In genomic region chr2:43902403-43902973, GRCm38 (mm10) we compare ENCODE assay signal across 8 mouse cellular contexts.
A peak's percentile ranks its signal among the peaks of the same experiment; 100 is the strongest.
DNase-seq lines count a peak whose midpoint lies in the region; ATAC-seq and TF ChIP-seq lines count a peak whose summit lies in the region.

No protein-coding gene starts in this region.

- H3K9me3 ChIP-seq in MEL (replicated peaks; ENCODE audit: insufficient read depth, low read length): no peaks in the 10 kb centered on the region
- H3K9me3 ChIP-seq in hindbrain, embryonic 11.5 days (ENCODE audit: control insufficient read depth, low read length): no peaks in the 10 kb centered on the region

- no peaks in the 10 kb centered on the region for H3K79me2 ChIP-seq in MEL (ENCODE audit: control insufficient read depth, insufficient read depth, low read length, poor library complexity)

- TF ChIP-seq POLR2A in MEL (IDR thresholded peaks at IDR 0.05; ENCODE audit: control insufficient read depth in 1 of 2, insufficient read depth in 1 of 2, low read depth in 1 of 2, low read length in 2 of 2, poor library complexity in 1 of 2): no peak

- H3K27me3 ChIP-seq in MEL (ENCODE audit: control insufficient read depth in 1 of 2, insufficient read depth in 2 of 2, low read length in 2 of 2): no peaks in the 10 kb centered on the region
- H3K27me3 ChIP-seq in hindbrain, embryonic 11.5 days (ENCODE audit: control insufficient read depth, insufficient read depth, low read length): no peaks in the 10 kb centered on the region

- no peak for TF ChIP-seq EP300 in MEL (IDR thresholded peaks at IDR 0.05; ENCODE audit: low read depth in 1 of 2, low read length in 2 of 2)

- H3K27ac ChIP-seq in MEL (ENCODE audit: control insufficient read depth, low read depth, low read length): no peak overlapping the region
- no peak overlapping the region for H3K27ac ChIP-seq in hindbrain, embryonic 11.5 days (ENCODE audit: low read depth, low read length)

- H3K4me3 ChIP-seq in MEL (ENCODE audit: control insufficient read depth in 1 of 2, insufficient read depth in 1 of 2, low read depth in 2 of 2, low read length in 2 of 2): no peak overlapping the region
- H3K4me3 ChIP-seq in hindbrain, embryonic 11.5 days (ENCODE audit: low read depth, low read length): no peak overlapping the region

- no peak overlapping the region for H3K9ac ChIP-seq in MEL (ENCODE audit: control insufficient read depth, low read depth, low read length, poor library complexity, severe bottlenecking)
- H3K9ac ChIP-seq in hindbrain, embryonic 11.5 days (ENCODE audit: low read depth, low read length): no peak overlapping the region

- H3K4me1 ChIP-seq in MEL (ENCODE audit: control insufficient read depth in 1 of 2, insufficient read depth in 2 of 2, low read length in 2 of 2): peaks cover 0 to 3% of the 10 kb centered on the region in 2 experiments; a peak in 1 of 4 replicates
- H3K4me1 ChIP-seq in hindbrain, embryonic 11.5 days (replicated peaks; ENCODE audit: control insufficient read depth, insufficient read depth, low read length): no peaks in the 10 kb centered on the region

- peak; percentile 86 for ATAC-seq in hindbrain, embryonic 11.5 days (ENCODE audit: low FRiP score)

- no peaks in the 10 kb centered on the region for H3K36me3 ChIP-seq in MEL (ENCODE audit: control insufficient read depth in 1 of 2, insufficient read depth in 2 of 2, low read length in 2 of 2)
- H3K36me3 ChIP-seq in hindbrain, embryonic 11.5 days (ENCODE audit: control insufficient read depth, insufficient read depth, low read length): no peaks in the 10 kb centered on the region

- TF ChIP-seq RAD21 in MEL (IDR thresholded peaks at IDR 0.05; ENCODE audit: low read depth, low read length): peak; percentile 97

- WGBS in hindbrain, embryonic 11.5 days: 26% methylated on average over 7 of the region's 7 CpGs

- no peak overlapping the region for H3K4me2 ChIP-seq in hindbrain, embryonic 11.5 days (replicated peaks; ENCODE audit: low read depth, low read length)

- TF ChIP-seq CTCF in MEL (IDR thresholded peaks at IDR 0.05 in 2 of 3, conservative IDR thresholded peaks at IDR 0.05 in 1 of 3; ENCODE audit: control insufficient read depth in 1 of 3, insufficient read depth in 1 of 3, low read depth in 2 of 3, low read length in 3 of 3, poor library complexity in 1 of 3, severe bottlenecking in 1 of 3): peak; percentile 76 to 98 (median 86)

- peak; percentile 87 for DNase-seq in MEL (ENCODE audit: low read depth, low spot score)
- DNase-seq in cerebellum, adult 11-12 months: peak; percentile 49
- DNase-seq in forelimb bud, embryonic 11.5 days (ENCODE audit: low read depth, low spot score): peak; percentile 74
- peak; percentile 86 for DNase-seq in hindbrain, embryonic 11.5 days (ENCODE audit: low spot score)
- peak; percentile 67 to 75 for DNase-seq in layer of hippocampus, adult 8-10 months (ENCODE audit: low spot score in 2 of 2)
- DNase-seq in lung, postnatal 10 days: peak; percentile 84
- peak; percentile 93 for DNase-seq in retina, embryonic 14.5 days (ENCODE audit: low spot score)
- DNase-seq in thymus, postnatal 25 days: peak; percentile 63

TF ChIP-seq in MEL, 35 proteins besides CTCF, POLR2A, EP300 and RAD21:
- TF ChIP-seq ZNF384 (IDR thresholded peaks at IDR 0.05; ENCODE audit: low read depth, low read length) (0 out of 2 replicates have a peak, but pooled peaks have one; percentile 22), MAFK (IDR thresholded peaks at IDR 0.05; ENCODE audit: borderline replicate concordance, low read depth, low read length) (no peak; the same call in 1 of the 2 replicates), JUND (IDR thresholded peaks at IDR 0.05; ENCODE audit: low read depth, low read length) (no peak), ZC3H11A (IDR thresholded peaks at IDR 0.05; ENCODE audit: low read depth, low read length) (peak; percentile 97), TBP (IDR thresholded peaks at IDR 0.05; ENCODE audit: low read depth, low read length) (no peak), SMC3 (IDR thresholded peaks at IDR 0.05; ENCODE audit: low read depth, low read length) (peak; percentile 99)
TF ChIP-seq in MEL: peak in this region for 3.
